Mouse (Mus musculus) neural tube, embryonic 14.5 days (tissue): Measurements from ENCODE around the gene Tshz2. TPM values are rescaled to one million over a fixed set of nuclear protein-coding genes. Genes with fewer than 3 reads are reported as not detected.

Experiments used
- ATAC-seq: fragments of 200-750 bp; cut with Nextera tagmentation; 2 replicates; pipeline ENCODE4 v1.8.0; 2017; ENCODE audit warnings: low read depth, mild to moderate bottlenecking, moderate TSS enrichment, moderate library complexity
- H3K27ac ChIP-seq: fragments of 300-500 bp; sonication (generic); 2 replicates; pipeline ENCODE4 v1.5.1; 2014; ENCODE audit warnings: low read depth, mild to moderate bottlenecking, control low read depth, low read length, moderate library complexity, mixed read lengths
- H3K27me3 ChIP-seq: fragments of 300-500 bp; sonication (generic); 2 replicates; pipeline ENCODE4 v1.6.1; 2014; ENCODE audit warnings: low read length; ENCODE audit not compliant: control insufficient read depth, insufficient read depth
- H3K36me3 ChIP-seq: fragments of 300-500 bp; sonication (generic); 2 replicates; pipeline ENCODE4 v1.6.1; 2014; ENCODE audit warnings: low read length, mixed read lengths; ENCODE audit not compliant: control insufficient read depth, insufficient read depth
- H3K4me1 ChIP-seq: fragments of 300-500 bp; sonication (generic); 2 replicates; pipeline ENCODE4 v1.6.1; 2014; ENCODE audit warnings: low read length; ENCODE audit not compliant: control insufficient read depth, insufficient read depth
- H3K4me2 ChIP-seq: fragments of 300-500 bp; sonication (generic); 2 replicates; pipeline ENCODE4 v1.6.1; 2014; ENCODE audit warnings: mild to moderate bottlenecking, low read depth, low read length, control low read depth
- H3K4me3 ChIP-seq: fragments of 300-500 bp; sonication (generic); 2 replicates; pipeline ENCODE4 v1.5.1; 2014; ENCODE audit warnings: low read depth, low read length, control low read depth, mixed read lengths
- H3K9ac ChIP-seq: fragments of 300-500 bp; sonication (generic); replicated peaks from 2 replicates; pipeline ENCODE4 v1.6.1; 2014; ENCODE audit warnings: low read depth, mild to moderate bottlenecking, control low read depth, low read length, mixed read lengths
- H3K9me3 ChIP-seq: fragments of 300-500 bp; sonication (generic); 2 replicates; pipeline ENCODE4 v1.6.1; 2016; ENCODE audit warnings: low read length; ENCODE audit not compliant: control insufficient read depth
- WGBS: fragments of 180-500 bp; shearing (Covaris S2); extraction: QIAGEN DNeasy Blood & Tissue Kit; methylation state at CpG from one replicate; pipeline ENCODE4 v1.1.7; 2014; 5-methylcytosine and 5-hydroxymethylcytosine counted together
- polyA plus RNA-seq: library from polyadenylated mRNA; unstranded; fragments of >200 nt; fragmentation: Nextera tagmentation; extraction: Ambion mirVana; gene quantifications from 2 replicates; pipeline ENCODE4 v1.2.1, GENCODE M21; 2014

Tshz2 gene
- polyA plus RNA-seq, 1 experiment from 2014 or later = 54.5 TPM

GRCm38 (mm10) chr2:169940297-169941142, 307.7 kb downstream of the Tshz2 start:
- H3K27me3 ChIP-seq = no peaks in the 10 kb centered on the region
- H3K36me3 ChIP-seq = no peaks in the 10 kb centered on the region
- H3K4me3 ChIP-seq = no peak overlapping the region
- H3K4me2 ChIP-seq = no peak overlapping the region
- no peak for ATAC-seq
- no peak overlapping the region for H3K27ac ChIP-seq
- 73% methylated on average over 16 of the region's 16 CpGs for WGBS
- H3K9me3 ChIP-seq = no peaks in the 10 kb centered on the region
- H3K4me1 ChIP-seq = 0 out of 2 replicates have a peak, but pooled peaks cover 2% of the 10 kb centered on the region
- no peak overlapping the region for H3K9ac ChIP-seq

GRCm38 (mm10) chr2:169943727-169944126, 310.9 kb downstream of the Tshz2 start:
- no peaks in the 10 kb centered on the region for H3K36me3 ChIP-seq
- WGBS = 94% methylated on average over 6 of the region's 6 CpGs
- H3K9me3 ChIP-seq = no peaks in the 10 kb centered on the region
- no peak overlapping the region for H3K4me3 ChIP-seq
- H3K27ac ChIP-seq = no peak overlapping the region
- H3K9ac ChIP-seq = no peak overlapping the region
- H3K4me2 ChIP-seq = no peak overlapping the region
- H3K27me3 ChIP-seq = no peaks in the 10 kb centered on the region
- peaks cover 2% of the 10 kb centered on the region; the same call in 1 of the 2 replicates for H3K4me1 ChIP-seq
- ATAC-seq = no peak

DNA sequence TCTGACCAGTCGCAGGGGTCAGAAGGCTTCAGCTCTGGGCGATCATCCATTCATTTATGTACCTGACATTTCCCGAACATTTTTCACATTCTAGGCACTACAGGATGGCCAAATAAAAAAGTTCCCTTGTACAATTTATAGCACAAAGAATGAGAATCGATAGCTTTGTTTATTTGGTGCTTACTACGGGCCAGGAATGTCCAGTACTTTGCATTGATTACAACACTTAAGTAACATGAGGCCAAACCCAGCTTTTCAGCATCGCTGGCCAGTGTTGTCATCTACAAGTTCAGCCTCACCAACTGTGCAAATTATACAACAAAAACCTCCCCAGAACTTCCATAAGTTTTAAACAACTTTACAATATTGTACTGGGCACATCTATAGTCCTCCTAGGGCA, 315.3 kb downstream of the Tshz2 start:
- H3K9ac ChIP-seq = no peak overlapping the region
- WGBS = 80% methylated on average over 6 of the region's 6 CpGs

GRCm38 (mm10) chr2:169951041-169951440, 318.2 kb downstream of the Tshz2 start:
- no peak overlapping the region for H3K4me3 ChIP-seq
- no peak for ATAC-seq
- H3K4me1 ChIP-seq = no peaks in the 10 kb centered on the region; the same call in 1 of the 2 replicates
- H3K4me2 ChIP-seq = no peak overlapping the region
- H3K9ac ChIP-seq = no peak overlapping the region
- no peaks in the 10 kb centered on the region for H3K36me3 ChIP-seq
- H3K9me3 ChIP-seq = no peaks in the 10 kb centered on the region
- 73% methylated on average over 8 of the region's 8 CpGs for WGBS
- no peak overlapping the region for H3K27ac ChIP-seq
- no peaks in the 10 kb centered on the region for H3K27me3 ChIP-seq

More for the DNA sequence above, 315.3 kb downstream of the Tshz2 start:
- H3K27ac ChIP-seq = no peak overlapping the region
- no peak overlapping the region for H3K4me2 ChIP-seq
- no peaks in the 10 kb centered on the region; the same call in 1 of the 2 replicates for H3K4me1 ChIP-seq
- H3K4me3 ChIP-seq = no peak overlapping the region
- no peak for ATAC-seq
- H3K9me3 ChIP-seq = no peaks in the 10 kb centered on the region
- no peaks in the 10 kb centered on the region for H3K27me3 ChIP-seq
- H3K36me3 ChIP-seq = no peaks in the 10 kb centered on the region

GRCm38 (mm10) chr2:169952981-169953380, 320.2 kb downstream of the Tshz2 start:
- no peak for ATAC-seq
- 93% methylated on average over 2 of the region's 2 CpGs for WGBS

DNA sequence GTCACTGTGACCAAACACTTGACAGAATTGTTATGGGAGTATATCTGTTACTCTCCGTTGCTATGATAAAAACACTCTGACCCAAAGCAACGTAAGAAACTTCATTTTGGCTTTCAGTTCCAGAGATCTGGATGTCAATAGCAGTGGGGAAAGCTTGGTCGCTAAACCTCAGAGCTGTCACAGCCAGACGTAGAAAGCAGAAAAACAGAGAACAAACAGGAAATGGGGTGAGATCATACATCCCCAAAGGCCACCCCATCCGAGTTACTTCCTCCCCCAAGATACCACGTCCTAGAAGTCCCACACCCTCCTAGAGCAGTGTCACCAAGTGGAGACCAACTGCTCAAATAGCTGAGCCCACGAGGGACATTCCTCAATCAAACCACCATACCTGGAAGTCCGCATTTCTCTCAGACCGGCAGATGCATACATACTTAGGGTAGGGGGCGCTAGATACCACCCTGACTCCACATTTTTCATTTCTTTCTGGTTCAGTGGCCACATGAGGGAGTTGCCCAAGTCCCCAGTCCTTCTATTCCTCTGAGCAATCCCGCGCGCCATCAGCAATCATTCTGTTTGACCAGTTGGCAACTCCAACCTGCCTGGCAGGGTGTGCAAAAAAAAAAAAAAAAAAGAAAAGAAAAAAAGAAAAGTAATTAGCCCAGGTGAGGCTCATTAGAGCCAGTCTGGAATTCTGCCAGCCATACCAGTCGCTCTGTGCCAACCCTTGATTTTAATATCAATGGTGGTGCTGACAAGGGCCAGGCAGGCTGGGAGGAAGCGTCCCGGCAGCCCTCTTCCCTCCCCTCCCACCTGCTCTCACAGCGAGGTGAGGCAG, 326.1 kb downstream of the Tshz2 start:
- Histone ChIP-seq H3K9me3 (no peaks in the 10 kb centered on the region), H3K9ac (no peak overlapping the region), H3K36me3 (no peaks in the 10 kb centered on the region), H3K4me2 (no peak overlapping the region), H3K27me3 (no peaks in the 10 kb centered on the region), H3K27ac (no peak overlapping the region), H3K4me1 (peaks cover 12% of the 10 kb centered on the region; the same call in 1 of the 2 replicates), H3K4me3 (no peak overlapping the region)
- peak; percentile 34; the same call in 1 of the 2 replicates for ATAC-seq
- WGBS = 36% methylated on average over 17 of the region's 17 CpGs

More at GRCm38 (mm10) chr2:169952981-169953380, 320.2 kb downstream of the Tshz2 start:
- Histone ChIP-seq H3K27ac (no peak overlapping the region), H3K4me1 (no peaks in the 10 kb centered on the region), H3K27me3 (no peaks in the 10 kb centered on the region), H3K36me3 (no peaks in the 10 kb centered on the region), H3K4me2 (no peak overlapping the region), H3K9me3 (no peaks in the 10 kb centered on the region), H3K4me3 (no peak overlapping the region), H3K9ac (no peak overlapping the region)

DNA sequence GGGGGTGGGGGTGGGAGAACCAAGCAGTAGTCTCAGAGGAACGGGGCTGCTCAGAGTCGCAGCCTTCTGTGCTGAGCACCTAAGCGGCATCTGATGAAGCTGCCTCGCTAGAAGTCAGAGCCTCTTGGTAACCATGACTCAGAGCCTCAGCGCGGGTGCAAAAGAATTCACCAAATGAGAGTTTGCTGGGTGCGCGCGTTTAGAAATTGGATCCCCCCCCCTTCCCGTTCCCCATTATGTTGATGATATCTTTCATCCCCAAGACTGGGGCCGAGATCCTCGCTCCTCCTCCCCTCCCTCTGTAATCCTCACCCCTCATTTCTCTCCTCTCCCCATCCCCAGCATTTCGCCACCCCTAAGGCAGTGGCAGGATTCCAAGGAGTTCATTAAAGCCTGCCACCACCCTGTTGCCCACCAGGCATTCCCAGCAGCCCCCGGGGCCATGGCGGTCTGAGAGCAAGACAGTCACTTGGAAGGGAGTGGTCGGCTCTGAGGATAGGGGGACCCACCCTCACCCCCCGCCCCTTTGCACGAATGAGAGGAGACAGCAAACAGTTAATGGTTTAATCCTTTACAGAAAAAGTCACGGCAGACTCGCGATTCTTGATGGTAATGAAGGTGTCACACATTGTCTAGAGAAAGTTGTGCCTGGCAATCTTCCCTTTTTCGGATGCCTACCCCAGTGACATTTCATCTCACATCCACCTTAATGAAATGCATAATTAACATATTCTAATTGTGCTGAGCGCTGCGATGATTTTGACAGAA, 328.8 kb downstream of the Tshz2 start:
- peak; percentile 31; the same call in 1 of the 2 replicates for ATAC-seq
- H3K4me2 ChIP-seq = peak overlapping the region; percentile 49
- no peaks in the 10 kb centered on the region for H3K36me3 ChIP-seq
- H3K27me3 ChIP-seq = no peaks in the 10 kb centered on the region
- H3K4me1 ChIP-seq = peaks cover 12% of the 10 kb centered on the region; the same call in 1 of the 2 replicates
- H3K4me3 ChIP-seq = peak overlapping the region; percentile 16; the same call in 1 of the 2 replicates
- H3K9me3 ChIP-seq = no peaks in the 10 kb centered on the region
- H3K9ac ChIP-seq = no peak overlapping the region
- H3K27ac ChIP-seq = no peak overlapping the region; the same call in 1 of the 2 replicates
- 24% methylated on average over 24 of the region's 24 CpGs for WGBS

DNA sequence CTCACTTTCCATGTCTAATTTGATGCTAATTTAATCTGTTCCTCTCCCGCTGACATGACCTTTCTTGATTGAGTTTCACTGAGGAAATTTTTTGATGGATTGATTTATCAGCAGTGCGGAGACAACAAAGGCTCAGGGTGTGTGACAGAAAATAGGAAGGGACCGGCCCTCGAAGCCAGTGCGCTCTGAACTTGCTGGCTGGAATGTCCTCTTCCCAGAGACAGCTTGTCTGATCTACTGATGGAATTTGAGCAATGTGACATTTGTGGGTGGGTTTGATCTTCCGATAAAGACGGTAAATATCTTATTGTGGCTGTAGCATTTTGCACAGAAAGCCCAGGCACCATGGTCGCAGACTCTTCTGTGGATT, 329.4 kb downstream of the Tshz2 start:
- peaks cover 12% of the 10 kb centered on the region; the same call in 1 of the 2 replicates for H3K4me1 ChIP-seq
- no peak overlapping the region for H3K9ac ChIP-seq
- no peaks in the 10 kb centered on the region for H3K27me3 ChIP-seq
- WGBS = 37% methylated on average over 8 of the region's 8 CpGs
- no peaks in the 10 kb centered on the region for H3K36me3 ChIP-seq
- H3K9me3 ChIP-seq = no peaks in the 10 kb centered on the region
- H3K4me3 ChIP-seq = no peak overlapping the region
- peak overlapping the region; percentile 49 for H3K4me2 ChIP-seq
- H3K27ac ChIP-seq = no peak overlapping the region
- no peak for ATAC-seq
